Mouse (Mus musculus) hematopoietic stem cell, adult 5-6 weeks (primary cell): Measurements from ENCODE around the gene Ptch1. TPM values are rescaled to one million over a fixed set of nuclear protein-coding genes. Genes with fewer than 3 reads are reported as not detected.

Experiments used
- total RNA-seq: library from RNA; stranded (forward); fragments of 172-1452, 232-1000 nt; gene quantifications from 2 replicates; pipeline ENCODE4 v1.2.3, GENCODE M21; 2017

Gene Ptch1
- total RNA-seq, 1 experiment from 2014 or later, result 13.2 TPM

Other genes with a start within 250 kb of the Ptch1 start
- gene Fancc, start 76.3 kb downstream of the Ptch1 start, total RNA-seq, result 12.9 and 21.0 TPM in 2 replicates
- 42.1 and 54.0 TPM in 2 replicates for gene Ercc6l2, start 241.6 kb upstream of the Ptch1 start, total RNA-seq